Mouse (Mus musculus) left cerebral cortex, adult 2 months (tissue): ENCODE results near the gene Hp1bp3. TPM values are rescaled to one million over a fixed set of nuclear protein-coding genes. Genes with fewer than 3 reads are reported as not detected.

ENCODE experiments used
- DNase-seq, 2 experiments: peaks; one replicate each; pipeline ENCODE4 v3.0.0; 2021 to 2022; ENCODE audit warnings: low spot score in 2 of 2, mixed read lengths in 1 of 2; ENCODE audit errors: extremely low spot score in 1 of 2
- H3K27ac ChIP-seq: fragments of 200-600 bp; 2 replicates; pipeline ENCODE4 v1.8.1; 2022
- H3K4me3 ChIP-seq: fragments of 200-600 bp; 2 replicates; pipeline ENCODE4 v1.8.1; 2022
- CTCF ChIP-seq: fragments of 200-600 bp; IDR thresholded peaks from 2 replicates; pipeline ENCODE4 v1.8.1; 2022; ENCODE audit warnings: antibody characterized with exemption, mild to moderate bottlenecking, moderate library complexity
- intact Hi-C: fragments of 180-260 bp; cut with DNase I; formaldehyde crosslinking; loops from one replicate; pipeline ENCODE4 v1.15.1; 2025
- long read RNA-seq, 2 experiments: library from polyadenylated mRNA; stranded (forward); transcript quantifications; one replicate each; pipeline ENCODE4 v2.0.0; 2021; ENCODE audit warnings: borderline mapping rate in 2 of 2
- total RNA-seq, 2 experiments: library from RNA; stranded (reverse); gene quantifications; 2 replicates each; pipeline ENCODE4 v1.2.3; 2021

Hp1bp3 gene
- total RNA-seq = 100 to 1,000 TPM; 178 to 183 TPM
- long read RNA-seq, experiment 1, transcript Hp1bp3-201 (13 exons, 3,311 nt) = minor isoform, 42 of 184 reads
- long read RNA-seq, experiment 1, transcript Hp1bp3-202 (12 exons, 3,113 nt) = major isoform, 76 of 184 reads
- long read RNA-seq, experiment 1, partial matches to known transcripts = 23 of 184 reads
- long read RNA-seq, experiment 1, other reads (novel, unspliced or antisense) = 38 of 184 reads
- long read RNA-seq, experiment 2, transcript Hp1bp3-201 (13 exons, 3,311 nt) = minor isoform, 24 of 113 reads
- long read RNA-seq, experiment 2, transcript Hp1bp3-202 (12 exons, 3,113 nt) = major isoform, 40 of 113 reads
- long read RNA-seq, experiment 2, partial matches to known transcripts = 24 of 113 reads
- long read RNA-seq, experiment 2, other reads (novel, unspliced or antisense) = 22 of 113 reads

GRCm38 (mm10) chr4:138216200-138216890 is at the start of gene Hp1bp3:
Hp1bp3 (plus strand) TSS chr4:138216296.
- peak within 1 kb of the TSS; percentile 98 for H3K27ac ChIP-seq
- H3K4me3 ChIP-seq = peak within 1 kb of the TSS; percentile 98
- DNase-seq = peak; percentile 65 to 82
- intact Hi-C loops = no loop called here
- no peak for TF ChIP-seq CTCF

- TF ChIP-seq CTCF = no peak
- peak; percentile 37 to 57 for DNase-seq
- Histone ChIP-seq H3K4me3 (no peak overlapping the region), H3K27ac (no peak overlapping the region; the same call in 1 of the 2 replicates)
- intact Hi-C loops = no loop called here
Observed at GRCm38 (mm10) chr4:138166519-138166918, 49.6 kb upstream of the Hp1bp3 start.

- intact Hi-C loops = no loop called here
- H3K4me3 ChIP-seq = no peak overlapping the region
- H3K27ac ChIP-seq = no peak overlapping the region
- DNase-seq = no peak
- TF ChIP-seq CTCF = no peak
Observed at GRCm38 (mm10) chr4:138168162-138168561, 47.9 kb upstream of the Hp1bp3 start.

- Histone ChIP-seq H3K27ac (no peak overlapping the region), H3K4me3 (no peak overlapping the region)
- TF ChIP-seq CTCF = no peak
- no peak for DNase-seq
- intact Hi-C loops = no loop called here
Observed at GRCm38 (mm10) chr4:138169420-138169819, 46.7 kb upstream of the Hp1bp3 start.

- H3K27ac ChIP-seq = no peak overlapping the region
- no peak for TF ChIP-seq CTCF
- no peak for DNase-seq
- H3K4me3 ChIP-seq = no peak overlapping the region
- intact Hi-C loops = no loop called here
Observed at GRCm38 (mm10) chr4:138172686-138173085, 43.4 kb upstream of the Hp1bp3 start.

GRCm38 (mm10) chr4:138179391-138179790 is 36.7 kb upstream of the Hp1bp3 start:
- no peak for TF ChIP-seq CTCF
- intact Hi-C loops = no loop called here
- no peak for DNase-seq
- Histone ChIP-seq H3K4me3 (no peak overlapping the region), H3K27ac (no peak overlapping the region)

GRCm38 (mm10) chr4:138180719-138181118 is 35.4 kb upstream of the Hp1bp3 start:
- no peak for TF ChIP-seq CTCF
- intact Hi-C loops = no loop called here
- DNase-seq = no peak
- Histone ChIP-seq H3K27ac (peak overlapping the region; percentile 67), H3K4me3 (no peak overlapping the region)

GRCm38 (mm10) chr4:138184056-138184455 is 32.0 kb upstream of the Hp1bp3 start:
- intact Hi-C loops = no loop called here
- Histone ChIP-seq H3K27ac (no peak overlapping the region), H3K4me3 (no peak overlapping the region)
- DNase-seq = no peak
- no peak for TF ChIP-seq CTCF

- intact Hi-C loops = no loop called here
- DNase-seq = no peak
- Histone ChIP-seq H3K27ac (no peak overlapping the region), H3K4me3 (no peak overlapping the region)
- TF ChIP-seq CTCF = no peak
Observed at GRCm38 (mm10) chr4:138184573-138184981, 31.5 kb upstream of the Hp1bp3 start.

- no peak for TF ChIP-seq CTCF
- intact Hi-C loops = no loop called here
- no peak for DNase-seq
- Histone ChIP-seq H3K27ac (no peak overlapping the region), H3K4me3 (no peak overlapping the region)
Observed at GRCm38 (mm10) chr4:138185961-138186360, 30.1 kb upstream of the Hp1bp3 start.

GRCm38 (mm10) chr4:138187995-138188394 is 28.1 kb upstream of the Hp1bp3 start:
- H3K4me3 ChIP-seq = no peak overlapping the region
- intact Hi-C loops = no loop called here
- no peak overlapping the region for H3K27ac ChIP-seq
- no peak for TF ChIP-seq CTCF
- no peak for DNase-seq

GRCm38 (mm10) chr4:138192561-138192960 is 23.5 kb upstream of the Hp1bp3 start:
- no peak for DNase-seq

GRCm38 (mm10) chr4:138200769-138201168 is 15.3 kb upstream of the Hp1bp3 start:
- no peak overlapping the region for H3K27ac ChIP-seq
- DNase-seq = no peak
- H3K4me3 ChIP-seq = no peak overlapping the region
- no peak for TF ChIP-seq CTCF
- intact Hi-C loops = no loop called here

More at GRCm38 (mm10) chr4:138192561-138192960, 23.5 kb upstream of the Hp1bp3 start:
- intact Hi-C loops = no loop called here
- Histone ChIP-seq H3K27ac (peak overlapping the region; percentile 55), H3K4me3 (no peak overlapping the region)
- TF ChIP-seq CTCF = no peak
